ENCODE assay signal across 8 mouse cellular contexts in genomic region chr12:108893715-108894431, GRCm38 (mm10). TPM values are rescaled to one million over a fixed set of nuclear protein-coding genes. Genes with fewer than 3 reads are reported as not detected.
DNase-seq lines count a peak whose midpoint lies in the region; ATAC-seq and TF ChIP-seq lines count a peak whose summit lies in the region.

Gene Wars, minus strand, starts transcription at chr12:108894174.

- H3K36me3 ChIP-seq in hindbrain, embryonic 13.5 days: peaks cover 27% of the 10 kb centered on the region

- no peak for TF ChIP-seq CTCF in Patski (IDR thresholded peaks at IDR 0.05)

- WGBS in hindbrain, embryonic 13.5 days: under 1% methylated on average over 51 of the region's 58 CpGs

- ATAC-seq in Patski: peak; percentile 95
- peak; percentile 99 for ATAC-seq in hindbrain, embryonic 13.5 days (ENCODE audit: low FRiP score)

- no peak for DNase-seq in Patski (ENCODE audit: low read depth, low spot score)
- DNase-seq in cerebellum, postnatal 14 days: peak; percentile 96 to 97
- DNase-seq in frontal cortex, postnatal 14 days (ENCODE audit: low spot score in 2 of 2): peak; percentile 94 to 96
- peak; percentile 82 to 86 for DNase-seq in layer of hippocampus, postnatal 25 days (ENCODE audit: extremely low spot score in 1 of 2, low spot score in 1 of 2)
- DNase-seq in lung, postnatal 25 days (ENCODE audit: low spot score): peak; percentile 97
- DNase-seq in retina, embryonic 14.5 days (ENCODE audit: low spot score): peak; percentile 96
- peak; percentile 90 for DNase-seq in thymus, postnatal 4 days

- CTCF ChIA-PET in Patski (lab: Charles Lee): interaction anchor here (1.3 kb wide), 1 partner anchor 9 kb away, joined by 3 read pairs; no protein-coding TSS in a partner anchor

- POLR2A ChIA-PET in Patski (lab: Charles Lee): interaction anchor here (1.4 kb wide), 1 partner anchor 81 kb away, joined by 3 read pairs; no protein-coding TSS in a partner anchor

- in situ Hi-C loops in Patski (cut with MboI; ENCODE audit: low pct_unique_long_range_greater_than_20kb): no loop called here

- peak within 1 kb of the TSS; percentile 83 for H3K9ac ChIP-seq in hindbrain, embryonic 13.5 days

- H3K27me3 ChIP-seq in Patski: no peaks in the 10 kb centered on the region
- no peaks in the 10 kb centered on the region for H3K27me3 ChIP-seq in hindbrain, embryonic 13.5 days

- peak within 1 kb of the TSS; percentile 91 for H3K4me3 ChIP-seq in hindbrain, embryonic 13.5 days

- peak within 1 kb of the TSS; percentile 74 for H3K27ac ChIP-seq in hindbrain, embryonic 13.5 days

- peak within 1 kb of the TSS; percentile 94 for H3K4me2 ChIP-seq in hindbrain, embryonic 13.5 days

- H3K9me3 ChIP-seq in hindbrain, embryonic 13.5 days: no peaks in the 10 kb centered on the region

- H3K4me1 ChIP-seq in hindbrain, embryonic 13.5 days (replicated peaks): peaks cover 28% of the 10 kb centered on the region

RNA-seq across cellular contexts. Expression of gene Wars, which starts in this region (rescaled TPM):
- 77.1 TPM for polyA plus RNA-seq in Patski (2021)
- polyA plus RNA-seq in hindbrain, embryonic 13.5 days (2015; fragmentation: Nextera tagmentation; extraction: Ambion mirVana): 102 and 106 TPM in 2 replicates
- total RNA-seq in layer of hippocampus, postnatal 25 days (2021): 10 to 100 TPM; 83.6 to 86.7 TPM
